Mouse (Mus musculus): Measurements from ENCODE around the gene Uxs1.

Gene Uxs1

DNA sequence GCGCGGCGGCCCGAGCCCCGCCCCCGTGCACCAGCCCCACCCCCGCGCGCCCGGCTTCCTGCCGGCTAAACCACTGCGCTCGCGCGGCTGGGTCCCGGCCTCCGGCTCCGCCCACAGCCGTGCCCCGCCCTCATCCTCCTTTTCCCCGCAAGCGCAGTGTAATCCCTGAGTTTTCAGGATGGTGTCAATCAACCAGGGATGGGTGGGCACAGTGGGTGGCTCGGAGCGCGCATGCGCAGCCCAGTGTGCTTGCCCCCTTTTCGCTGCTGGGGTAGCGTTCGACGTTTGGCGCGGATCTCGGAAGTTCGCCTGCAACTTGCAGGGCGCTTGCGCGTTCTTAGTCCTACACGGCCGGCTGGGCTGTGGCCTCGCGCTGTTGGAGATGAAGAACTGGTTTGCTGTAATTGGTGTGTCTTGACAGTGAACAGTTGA is at the start of gene Uxs1:
Uxs1 (minus strand) TSS at position 38 of the 432 bp plus-strand sequence.
- peak; percentile 99 for DNase-seq

DNA sequence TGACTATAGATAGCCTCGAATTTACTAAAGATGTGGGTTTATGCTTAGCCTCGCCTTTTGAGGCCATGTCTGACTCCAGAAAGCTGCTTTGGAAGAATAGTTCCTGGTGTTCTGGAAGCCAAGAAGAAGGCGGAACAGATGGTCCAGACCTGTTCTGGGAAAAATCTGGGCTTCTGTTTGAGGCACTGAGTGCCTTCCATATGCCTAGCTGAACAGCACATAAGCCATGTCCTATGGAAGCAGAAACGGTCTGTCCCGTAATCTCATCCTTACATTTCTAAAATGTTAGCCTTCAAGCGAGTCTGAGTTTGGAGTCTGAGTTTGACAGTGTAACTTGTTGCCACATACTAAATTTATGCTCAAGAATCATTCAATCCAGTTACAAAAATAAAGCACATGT is 49.6 kb upstream of the Uxs1 start:
- DNase-seq, result no peak

DNA sequence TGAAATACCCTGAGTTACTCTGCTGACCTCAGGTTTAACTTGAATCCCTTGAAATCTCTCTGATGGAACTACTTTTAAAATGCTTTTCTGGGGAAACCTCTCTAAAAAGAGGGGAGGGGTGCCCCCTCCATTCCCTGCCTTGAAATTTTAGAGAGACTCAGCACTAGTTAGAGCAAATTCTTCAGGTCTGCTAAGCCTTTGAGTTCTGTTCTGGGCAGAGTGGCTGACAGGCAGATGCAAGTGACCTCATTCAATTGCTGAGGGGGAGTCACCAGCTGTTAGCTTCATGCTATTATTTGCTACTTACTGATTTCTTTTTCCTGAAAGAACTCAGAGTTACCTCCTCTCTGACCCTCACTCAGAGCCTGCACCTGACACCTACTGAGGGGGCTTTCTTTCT is 43.5 kb upstream of the Uxs1 start:
- no peak for DNase-seq

DNA sequence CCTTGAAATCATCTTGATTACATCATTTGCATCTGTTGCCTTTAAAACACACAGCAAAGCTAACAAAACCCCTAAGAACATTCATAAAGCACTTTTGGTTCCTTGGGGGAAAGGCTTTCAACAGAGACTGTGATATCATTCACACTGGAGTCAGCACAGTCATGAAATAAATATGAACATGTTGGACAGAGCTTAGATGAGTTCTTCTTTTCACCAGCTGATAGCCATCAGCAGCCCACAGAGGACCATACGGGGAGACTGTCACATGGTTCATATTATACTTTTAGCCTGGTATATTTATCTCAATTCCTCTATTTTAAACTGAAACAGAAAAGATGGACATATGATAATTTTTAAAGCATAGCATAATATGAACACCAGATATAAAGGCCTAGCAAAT is 40.9 kb upstream of the Uxs1 start:
- DNase-seq, result no peak

DNA sequence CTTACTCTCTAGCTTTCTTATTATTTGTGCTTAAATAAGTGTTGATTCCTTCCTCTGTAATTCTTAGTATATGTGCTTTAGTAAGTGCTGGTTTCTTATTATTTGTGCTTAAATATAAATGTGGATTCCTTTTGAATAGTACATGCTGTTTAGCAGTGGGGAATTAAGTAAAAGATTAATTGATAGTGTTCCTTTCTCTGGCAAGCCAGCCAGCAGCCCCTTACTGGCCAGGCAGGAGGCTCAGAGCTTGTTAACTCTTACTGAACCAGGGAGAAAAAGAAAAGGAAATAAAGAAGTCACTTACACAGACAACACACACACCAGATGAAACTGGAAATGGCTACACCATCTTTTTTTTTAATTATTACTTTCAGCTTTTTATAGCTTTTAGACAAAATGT is 37.2 kb upstream of the Uxs1 start:
- DNase-seq, result no peak

DNA sequence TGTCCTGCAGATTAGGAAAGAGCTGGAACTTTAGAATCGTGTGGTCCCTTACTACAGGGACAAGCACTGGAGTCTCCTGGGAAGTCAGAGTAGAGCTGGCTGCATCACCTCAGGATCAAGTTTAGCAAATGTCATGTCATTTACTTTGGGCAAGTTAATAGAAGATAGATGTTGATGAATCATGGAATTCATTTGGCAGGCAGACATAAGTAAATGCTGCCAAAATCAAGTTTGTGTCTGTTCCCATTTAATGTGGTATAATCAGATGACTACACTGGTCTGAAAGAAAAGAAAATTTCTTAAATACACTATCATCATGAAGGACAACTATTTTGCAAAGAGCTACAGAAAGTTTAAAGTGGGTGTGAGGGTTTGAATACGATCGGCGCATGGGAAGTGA is 35.0 kb upstream of the Uxs1 start:
- DNase-seq, result no peak

DNA sequence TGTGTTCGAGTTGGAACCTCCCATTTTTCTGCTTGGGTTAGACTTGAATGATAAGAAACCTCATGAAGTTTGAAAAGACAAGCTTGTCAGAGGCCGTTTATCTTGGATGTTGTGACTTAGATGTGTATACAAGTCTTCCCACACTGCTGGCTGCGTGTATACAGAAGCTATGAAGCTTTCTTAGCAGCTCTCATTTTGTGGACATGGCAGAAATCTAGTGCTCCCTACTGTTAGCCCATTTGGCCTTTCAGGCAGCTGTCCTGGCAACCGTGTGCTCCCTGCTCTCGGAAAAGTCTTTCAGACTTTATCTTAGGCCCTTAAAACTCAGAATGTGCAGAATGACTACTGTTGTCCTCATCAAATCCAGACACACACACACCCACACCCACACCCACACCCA is 31.4 kb upstream of the Uxs1 start:
- no peak for DNase-seq

DNA sequence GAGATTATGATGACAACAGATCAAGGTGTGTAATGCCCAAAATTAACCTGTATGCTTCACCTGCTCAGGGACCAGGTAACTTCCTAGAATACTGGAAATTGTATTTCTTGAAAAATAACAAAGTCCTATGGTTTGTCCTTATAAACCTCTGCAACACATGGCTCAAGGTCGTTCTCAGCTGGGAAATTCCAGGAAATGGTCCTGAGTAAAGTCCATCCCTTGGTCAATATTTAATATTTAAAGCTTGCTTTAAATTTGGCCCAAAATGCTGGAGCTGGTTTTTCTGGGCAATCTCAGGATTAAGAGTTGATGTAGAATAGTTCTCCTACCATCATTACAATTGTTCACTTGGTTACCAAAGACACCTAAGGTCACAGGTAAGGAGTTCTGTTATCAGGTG is 30.1 kb upstream of the Uxs1 start:
- DNase-seq, result no peak

DNA sequence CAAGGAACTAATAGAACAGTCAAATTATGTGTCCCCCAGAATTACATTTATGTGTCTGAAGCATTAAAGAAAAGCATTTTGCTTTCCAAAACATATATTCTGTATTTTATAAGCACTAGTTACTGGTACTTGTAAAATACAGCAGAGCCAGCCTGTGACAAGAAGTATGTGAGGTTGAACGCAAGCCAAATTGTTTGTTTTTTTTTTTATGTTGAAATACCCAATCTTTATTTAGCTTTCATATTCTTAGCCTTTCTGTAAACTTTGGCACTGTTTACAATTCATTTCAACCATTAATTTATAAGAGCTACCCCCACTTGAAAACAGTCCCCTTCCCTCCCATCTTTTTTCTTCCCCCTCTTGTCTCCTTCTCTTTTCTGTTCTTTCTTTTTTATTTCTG is 28.0 kb upstream of the Uxs1 start:
- no peak for DNase-seq

DNA sequence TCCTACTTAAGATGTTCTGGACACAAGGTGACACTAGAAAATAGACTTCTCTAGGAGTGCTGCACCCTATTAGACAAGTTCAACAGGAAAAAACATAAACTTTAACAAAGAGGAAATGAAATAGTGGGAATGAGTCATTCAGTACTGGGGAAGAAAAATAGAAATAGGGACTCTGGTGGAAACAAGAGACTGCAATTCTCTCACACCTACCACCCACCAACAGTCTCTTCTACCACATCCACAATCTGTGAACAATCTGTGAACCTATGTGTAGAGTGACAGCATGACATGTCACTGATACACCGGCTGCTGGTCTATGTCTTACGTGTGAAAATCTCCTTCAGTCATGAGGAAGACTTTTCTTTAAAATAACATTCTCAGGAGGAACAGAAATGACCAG is 15.8 kb upstream of the Uxs1 start:
- no peak for DNase-seq

DNA sequence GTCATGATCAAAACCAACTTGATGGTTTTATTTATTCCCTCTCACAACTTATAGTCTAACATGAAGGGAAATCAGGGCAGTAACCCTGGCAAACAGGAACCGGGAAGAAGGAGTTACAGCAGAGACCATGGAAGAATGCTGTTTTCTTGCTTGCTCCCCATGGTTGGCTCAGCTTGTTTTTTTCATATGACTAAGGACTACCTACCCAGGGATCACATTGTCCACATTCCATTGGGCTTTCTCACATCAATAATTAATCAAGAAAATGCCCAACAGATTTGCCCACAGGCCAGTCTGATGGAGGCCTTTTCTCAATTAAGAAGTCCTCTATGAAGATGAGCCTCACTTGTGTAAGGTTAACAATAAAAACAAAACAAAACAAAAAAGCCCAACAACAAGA is 9.6 kb upstream of the Uxs1 start:
- no peak for DNase-seq

DNA sequence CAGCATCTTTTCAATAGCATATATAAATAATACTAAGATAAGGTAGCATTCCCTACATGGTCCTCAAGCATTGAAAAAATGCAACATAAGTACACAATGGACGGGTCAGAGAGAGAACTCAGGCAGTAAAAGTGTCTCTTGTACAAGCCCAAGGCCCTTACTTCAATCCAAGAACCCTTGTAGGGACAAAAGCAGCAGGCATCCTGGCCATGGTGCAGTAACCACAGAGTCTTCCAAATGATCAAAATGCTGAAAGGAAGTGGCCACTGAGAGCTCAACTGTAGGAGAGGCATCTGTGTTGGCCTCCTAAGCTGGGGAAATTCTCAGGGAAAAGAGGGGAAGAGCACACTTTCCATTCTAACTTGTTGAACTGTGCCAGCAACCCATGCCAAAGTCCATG is 2.5 kb upstream of the Uxs1 start:
- no peak for DNase-seq

DNA sequence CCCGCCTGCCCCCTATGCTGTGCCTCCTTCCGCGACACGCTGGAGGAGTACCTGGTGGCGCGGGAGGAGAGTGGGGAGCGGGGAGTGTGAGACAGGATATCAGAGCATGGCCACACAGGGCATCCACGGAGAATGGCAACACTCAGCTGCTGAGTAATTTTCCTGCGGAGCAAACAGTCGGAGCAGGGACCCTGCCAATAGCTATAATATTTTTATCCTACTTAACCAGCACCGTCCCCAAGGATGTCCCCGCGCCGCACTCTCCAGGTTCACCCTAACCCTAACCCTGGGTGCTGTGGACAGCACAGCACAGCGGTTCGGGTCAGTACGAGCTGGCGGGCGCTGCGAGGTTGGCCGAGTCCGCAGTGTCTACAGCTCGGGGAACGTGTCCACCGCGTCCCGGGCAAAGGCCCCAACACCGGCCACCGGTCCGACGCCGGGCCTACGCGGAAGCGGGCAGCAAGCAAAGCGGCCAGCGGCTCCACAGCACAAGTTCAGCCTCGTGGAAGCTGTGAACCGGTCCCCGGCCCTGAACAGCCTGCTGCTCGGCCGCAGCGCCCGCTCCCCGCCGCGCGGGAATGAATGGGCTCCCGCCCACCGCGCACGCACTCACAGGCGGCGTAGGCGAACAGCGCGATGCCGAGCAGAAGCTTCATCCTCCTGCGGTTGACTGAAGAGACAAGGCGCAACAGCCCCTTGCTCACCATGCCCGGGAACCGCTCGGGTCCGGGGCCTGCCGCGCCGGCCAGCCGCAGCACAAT is 418 bp downstream of the Uxs1 start:
- peak; percentile 39 for DNase-seq

DNA sequence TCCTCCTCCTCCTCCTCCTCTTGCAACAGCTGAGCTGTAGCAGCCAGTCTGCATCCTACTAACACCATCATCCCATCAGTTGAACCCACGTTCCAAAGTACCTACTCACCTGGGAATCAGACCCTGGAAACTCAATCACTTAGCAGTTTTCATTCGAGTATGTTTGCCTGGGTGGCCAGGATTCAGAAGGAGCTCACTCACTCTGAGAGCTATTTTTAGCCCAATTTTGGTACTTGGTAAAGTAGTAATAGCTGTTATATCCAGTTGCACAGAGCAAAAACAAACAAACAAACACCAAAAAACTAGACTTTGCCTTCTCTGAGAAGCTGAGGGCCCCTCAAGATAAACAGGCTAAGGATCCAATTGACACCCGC is 985 bp downstream of the Uxs1 start:
- DNase-seq, result no peak

DNA sequence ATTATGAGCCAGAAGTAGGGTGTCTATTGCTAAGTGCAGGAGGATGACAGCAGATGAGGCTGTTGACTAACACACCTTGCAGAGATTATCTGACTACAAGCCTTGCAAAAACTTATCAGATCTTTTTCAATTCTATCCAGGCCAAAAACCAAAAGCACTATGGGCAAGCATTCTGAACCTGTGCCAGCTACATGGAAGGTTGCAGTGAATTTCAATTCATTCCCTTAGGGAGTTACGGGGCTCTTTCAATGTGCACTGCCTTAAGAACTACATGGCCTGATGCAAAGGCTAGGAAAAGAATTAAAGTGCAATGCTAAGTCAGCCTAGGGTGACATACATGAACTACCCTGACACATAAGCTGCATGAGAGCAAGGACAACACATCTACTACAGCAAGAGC is 4.2 kb downstream of the Uxs1 start:
- DNase-seq, result no peak

DNA sequence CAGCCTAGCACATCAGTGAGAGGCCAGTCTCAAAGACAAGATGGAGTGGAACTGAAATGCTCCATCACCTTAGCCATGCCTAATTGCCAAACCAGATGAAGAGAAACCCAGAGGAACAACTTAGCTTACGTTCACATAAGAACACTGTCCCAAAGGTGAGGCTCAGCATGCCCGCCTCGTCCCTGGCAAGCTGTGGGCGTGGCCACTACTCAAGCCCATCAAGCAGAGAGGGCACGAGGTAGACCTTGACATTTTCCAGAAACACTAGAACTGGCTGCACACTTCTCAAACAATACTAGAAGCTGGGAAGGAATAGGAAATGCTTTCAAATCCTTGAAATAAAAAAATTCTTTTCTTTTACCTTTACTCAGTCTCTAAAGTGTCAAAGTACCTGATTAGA is 5.0 kb downstream of the Uxs1 start:
- DNase-seq, result no peak

DNA sequence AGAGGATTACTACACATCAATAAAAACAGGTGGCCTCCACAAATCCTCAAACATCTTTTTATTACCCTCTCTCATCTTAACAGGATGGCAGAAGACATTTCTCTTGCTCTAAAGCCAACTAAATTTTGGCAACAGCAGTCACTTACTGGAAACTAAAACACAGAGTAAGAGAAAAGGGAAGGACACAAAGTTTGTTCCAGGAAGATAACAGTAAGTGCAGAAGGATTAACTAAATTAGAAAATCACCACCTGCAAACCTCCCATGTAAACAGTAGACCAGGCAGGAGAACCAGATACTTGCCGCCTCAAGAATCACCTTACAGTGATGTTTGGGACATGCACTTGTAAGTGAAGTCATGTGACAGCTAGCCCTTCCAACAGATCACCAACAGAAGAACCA is 5.8 kb downstream of the Uxs1 start:
- DNase-seq, result no peak

DNA sequence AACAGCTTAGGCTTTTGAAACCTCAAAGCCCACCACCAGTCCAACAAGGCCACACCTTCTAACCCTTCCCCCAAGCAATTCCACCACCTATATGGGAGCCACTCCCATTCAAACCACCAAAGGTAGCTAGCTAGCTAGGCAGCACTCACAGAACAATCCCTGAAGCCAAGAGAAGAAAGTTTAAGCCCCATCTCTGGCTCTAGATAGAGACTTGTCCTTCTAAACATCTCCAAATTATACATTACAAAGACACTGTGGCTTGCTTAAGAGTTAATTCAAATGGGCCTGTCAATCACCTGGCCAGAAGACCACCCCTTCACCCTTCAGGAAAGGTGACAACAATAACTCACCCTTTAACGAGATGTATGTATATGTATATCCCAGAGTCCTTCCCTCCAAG is 7.0 kb downstream of the Uxs1 start:
- no peak for DNase-seq

DNA sequence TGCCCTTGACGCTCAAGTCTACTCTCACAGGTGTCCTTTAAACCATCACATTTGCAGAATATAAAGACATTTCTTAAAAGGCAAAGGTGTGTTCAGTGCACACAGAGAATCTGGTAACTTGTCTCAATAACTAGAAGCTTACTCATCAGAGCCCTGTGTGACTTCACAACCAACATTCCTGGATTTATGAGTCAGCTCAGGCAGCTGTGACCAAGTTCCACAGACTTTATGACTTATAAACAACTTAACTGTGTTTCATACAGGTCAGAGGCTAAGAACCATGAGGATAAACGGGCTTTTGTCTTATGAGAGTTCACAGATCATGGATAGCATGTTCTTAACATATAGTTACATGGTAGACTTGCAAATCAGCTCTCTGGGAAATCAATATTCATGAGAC is 8.5 kb downstream of the Uxs1 start:
- no peak for DNase-seq

DNA sequence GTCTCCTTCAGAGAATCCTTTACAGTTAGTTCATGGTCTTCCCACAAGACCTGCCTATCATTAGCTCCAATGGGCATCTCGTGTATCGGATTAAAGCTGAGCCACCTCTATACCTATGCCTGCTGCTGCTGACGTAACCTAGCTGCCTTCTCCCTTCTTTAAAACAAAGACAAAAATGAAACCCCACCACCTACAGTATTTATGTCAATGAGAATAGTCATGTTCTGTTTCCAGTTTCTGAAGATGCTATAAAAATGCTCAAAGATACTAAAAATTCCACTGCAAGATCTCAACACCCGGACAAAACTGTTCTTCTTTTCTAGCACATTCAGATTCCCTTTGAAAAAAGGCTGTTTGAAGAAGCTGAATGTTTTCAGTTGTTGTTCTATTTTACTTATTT is 9.2 kb downstream of the Uxs1 start:
- DNase-seq, result no peak

DNA sequence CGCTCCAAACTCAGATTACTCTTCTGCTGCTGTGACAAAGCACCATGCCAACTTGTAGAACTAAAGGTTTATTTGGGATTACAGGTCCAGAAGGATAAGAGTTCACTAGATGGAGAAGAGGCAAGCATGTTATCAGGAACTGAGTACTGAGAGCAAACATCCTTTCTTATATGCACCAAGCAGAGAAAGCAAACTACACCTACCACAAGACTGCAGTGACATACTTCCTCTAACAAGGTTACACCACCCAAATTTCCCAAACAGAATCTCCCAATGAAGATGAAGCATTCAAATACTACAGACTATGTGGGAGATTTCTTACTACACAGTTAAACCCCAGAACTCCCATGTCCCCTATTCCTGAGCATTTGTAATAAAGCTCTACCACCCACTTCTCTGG is 15.8 kb downstream of the Uxs1 start:
- no peak for DNase-seq

DNA sequence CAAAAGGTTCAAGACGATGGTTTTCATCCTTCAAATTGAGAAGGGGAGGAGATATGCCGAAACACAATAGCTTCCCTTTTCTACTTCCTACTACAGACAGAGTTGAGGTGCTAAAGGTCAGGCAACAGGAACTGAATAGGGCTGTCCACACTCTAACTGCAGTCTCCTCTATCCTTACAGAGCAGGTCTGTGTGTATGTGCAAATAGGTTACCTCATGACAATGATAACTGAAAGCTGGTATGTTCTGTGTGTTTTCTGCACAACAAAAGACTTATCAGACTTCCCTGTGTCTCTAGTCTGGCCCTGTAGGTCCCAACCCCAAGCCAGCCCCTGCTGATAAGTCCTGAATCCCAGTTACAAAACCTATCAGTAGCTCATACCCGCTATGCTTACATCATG is 16.5 kb downstream of the Uxs1 start:
- no peak for DNase-seq

DNA sequence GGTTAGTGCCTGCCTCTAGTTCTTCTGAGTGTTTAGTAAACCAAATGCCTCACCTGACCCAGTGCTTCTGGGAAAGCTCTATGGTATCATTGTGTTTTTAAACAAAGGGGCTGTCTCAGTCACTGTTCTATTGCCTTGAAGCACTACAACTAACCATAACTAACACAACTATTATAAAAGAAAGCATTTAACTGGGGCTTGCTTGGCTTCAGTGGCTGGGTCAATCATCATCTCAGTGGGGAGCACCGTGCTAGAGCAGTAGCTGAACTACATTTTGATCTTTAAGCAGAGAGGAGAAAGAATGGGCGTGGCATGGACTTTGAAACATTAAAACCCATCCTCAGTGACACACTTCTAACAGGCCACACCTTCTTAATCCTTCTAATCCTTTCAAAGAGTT is 18.2 kb downstream of the Uxs1 start:
- no peak for DNase-seq

DNA sequence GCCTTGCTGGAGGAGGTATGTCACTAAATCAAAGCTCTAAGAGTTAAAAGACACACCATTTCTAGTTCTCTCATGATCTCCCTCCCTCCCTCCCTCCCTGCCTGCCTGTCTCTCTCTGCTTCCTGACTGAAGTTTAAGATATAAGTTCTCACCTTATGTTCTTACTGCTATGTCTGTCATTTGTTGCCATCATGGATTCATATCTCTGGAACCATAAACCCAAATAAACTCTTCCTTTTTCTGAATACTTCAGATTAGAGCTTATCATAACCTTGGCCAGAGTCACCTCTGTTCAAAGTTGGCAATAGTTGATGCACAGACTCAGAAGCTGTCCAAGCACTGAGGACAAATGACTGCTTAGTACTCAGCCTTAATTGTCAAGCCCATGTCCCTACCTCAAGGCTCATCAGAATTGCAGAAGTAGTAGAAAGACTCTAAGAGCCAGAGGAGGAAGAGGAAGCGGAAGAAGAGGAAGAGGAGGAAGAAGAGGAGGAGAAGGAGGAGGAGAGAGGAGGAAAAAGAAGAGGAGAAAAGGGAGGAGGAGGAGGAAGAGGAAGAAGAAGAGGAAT is 23.6 kb downstream of the Uxs1 start:
- no peak for DNase-seq

DNA sequence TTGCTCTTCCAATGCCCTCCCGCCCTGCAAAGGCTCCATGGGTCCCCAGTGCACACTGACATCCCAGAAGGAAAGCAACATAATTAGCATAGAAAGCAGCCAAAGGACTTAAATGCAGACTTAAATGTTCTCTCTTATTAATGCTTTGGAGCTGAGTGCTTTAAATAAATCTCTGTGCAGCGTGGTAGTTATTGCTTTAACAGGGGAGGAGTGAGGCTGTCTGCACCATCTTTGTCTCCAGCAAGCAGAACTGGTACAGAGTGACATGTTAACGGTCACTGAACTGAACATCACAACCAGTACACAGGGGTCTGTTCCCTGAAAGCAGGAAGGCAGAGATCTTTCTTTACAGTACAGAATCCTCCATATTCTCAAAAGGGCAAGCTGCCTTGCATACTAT is 29.6 kb downstream of the Uxs1 start:
- DNase-seq, result no peak

Data from cerebellum, adult 11 months (tissue).